Mouse (Mus musculus) hindbrain, embryonic 12.5 days (tissue): ENCODE data around the gene Lamc2. TPM values are rescaled to one million over a fixed set of nuclear protein-coding genes. Genes with fewer than 3 reads are reported as not detected.
A peak's percentile ranks its signal among the peaks of the same experiment; 100 is the strongest.

Experiments
- ATAC-seq: fragments of 200-750 bp; cut with Nextera tagmentation; 2 replicates; pipeline ENCODE4 v1.8.0; 2017; ENCODE audit warnings: moderate TSS enrichment; ENCODE audit not compliant: low FRiP score
- H3K27ac ChIP-seq: fragments of 300-500 bp; sonication (generic); 2 replicates; pipeline ENCODE4 v1.5.1; 2016; ENCODE audit warnings: mild to moderate bottlenecking
- H3K27me3 ChIP-seq: fragments of 300-500 bp; sonication (generic); 2 replicates; pipeline ENCODE4 v1.6.1; 2016; ENCODE audit warnings: mild to moderate bottlenecking
- H3K36me3 ChIP-seq: fragments of 300-500 bp; sonication (generic); 2 replicates; pipeline ENCODE4 v1.6.1; 2016; ENCODE audit warnings: mild to moderate bottlenecking
- H3K4me1 ChIP-seq: fragments of 300-500 bp; sonication (generic); 2 replicates; pipeline ENCODE4 v1.6.1; 2016
- H3K4me2 ChIP-seq: fragments of 300-500 bp; sonication (generic); replicated peaks from 2 replicates; pipeline ENCODE4 v1.6.1; 2016; ENCODE audit warnings: mild to moderate bottlenecking
- H3K4me3 ChIP-seq: fragments of 300-500 bp; sonication (generic); 2 replicates; pipeline ENCODE4 v1.5.1; 2016; ENCODE audit warnings: mild to moderate bottlenecking
- H3K9ac ChIP-seq: fragments of 300-500 bp; sonication (generic); 2 replicates; pipeline ENCODE4 v1.6.1; 2016; ENCODE audit warnings: mild to moderate bottlenecking, moderate library complexity
- H3K9me3 ChIP-seq: fragments of 300-500 bp; sonication (generic); replicated peaks from 2 replicates; pipeline ENCODE4 v1.6.1; 2016; ENCODE audit warnings: mild to moderate bottlenecking
- WGBS: fragments of 180-500 bp; shearing (Covaris S2); methylation state at CpG from one replicate; pipeline ENCODE4 v1.1.7; 2016; 5-methylcytosine and 5-hydroxymethylcytosine counted together
- polyA plus RNA-seq: library from polyadenylated mRNA; unstranded; fragments of >200 nt; fragmentation: Nextera tagmentation; extraction: Ambion mirVana; gene quantifications from 2 replicates; pipeline ENCODE4 v1.2.1, GENCODE M21; 2016

The Lamc2 gene
- polyA plus RNA-seq, 1 experiment from 2014 or later: 1.6 TPM

- WGBS: 85% methylated on average over 7 of the region's 7 CpGs
- Histone ChIP-seq H3K27me3 (no peaks in the 10 kb centered on the region), H3K36me3 (no peaks in the 10 kb centered on the region), H3K9me3 (no peaks in the 10 kb centered on the region), H3K27ac (no peak overlapping the region), H3K4me1 (peaks cover 3% of the 10 kb centered on the region; the same call in 1 of the 2 replicates), H3K9ac (no peak overlapping the region), H3K4me3 (no peak overlapping the region), H3K4me2 (no peak overlapping the region)
- ATAC-seq: no peak
Observed at GRCm38 (mm10) chr1:153139635-153140034, 46.6 kb downstream of the Lamc2 start.

GRCm38 (mm10) chr1:153138486-153138885 lies 47.8 kb downstream of the Lamc2 start:
- Histone ChIP-seq H3K9me3 (no peaks in the 10 kb centered on the region), H3K4me3 (no peak overlapping the region), H3K27ac (no peak overlapping the region), H3K9ac (no peak overlapping the region), H3K36me3 (no peaks in the 10 kb centered on the region), H3K4me1 (peaks cover 11% of the 10 kb centered on the region), H3K4me2 (no peak overlapping the region), H3K27me3 (no peaks in the 10 kb centered on the region)
- no peak; the same call in 1 of the 2 replicates for ATAC-seq
- 71% methylated on average over 5 of the region's 5 CpGs for WGBS

GRCm38 (mm10) chr1:153136647-153137046 lies 49.6 kb downstream of the Lamc2 start:
- peaks cover 11% of the 10 kb centered on the region for H3K4me1 ChIP-seq
- no peaks in the 10 kb centered on the region for H3K36me3 ChIP-seq
- no peak overlapping the region for H3K9ac ChIP-seq
- H3K27me3 ChIP-seq: no peaks in the 10 kb centered on the region
- H3K4me3 ChIP-seq: no peak overlapping the region
- no peak overlapping the region for H3K4me2 ChIP-seq
- H3K27ac ChIP-seq: no peak overlapping the region
- H3K9me3 ChIP-seq: no peaks in the 10 kb centered on the region
- ATAC-seq: no peak
- WGBS: 85% methylated on average over 13 of the region's 13 CpGs

GRCm38 (mm10) chr1:153133865-153134781 lies 52.1 kb downstream of the Lamc2 start:
- Histone ChIP-seq H3K4me3 (no peak overlapping the region), H3K4me1 (peaks cover 11% of the 10 kb centered on the region), H3K27me3 (no peaks in the 10 kb centered on the region), H3K4me2 (no peak overlapping the region), H3K9ac (no peak overlapping the region), H3K27ac (0 out of 2 replicates have a peak overlapping the region, but pooled peaks have one; percentile 23), H3K36me3 (no peaks in the 10 kb centered on the region), H3K9me3 (no peaks in the 10 kb centered on the region)
- WGBS: 27% methylated on average over 9 of the region's 9 CpGs
- no peak for ATAC-seq

GRCm38 (mm10) chr1:153129992-153130713 lies 56.1 kb downstream of the Lamc2 start:
- H3K9me3 ChIP-seq: no peaks in the 10 kb centered on the region
- WGBS: 89% methylated on average over 11 of the region's 11 CpGs
- H3K4me3 ChIP-seq: no peak overlapping the region
- H3K4me2 ChIP-seq: no peak overlapping the region
- no peaks in the 10 kb centered on the region for H3K27me3 ChIP-seq
- H3K36me3 ChIP-seq: no peaks in the 10 kb centered on the region
- H3K9ac ChIP-seq: no peak overlapping the region
- peaks cover 10% of the 10 kb centered on the region for H3K4me1 ChIP-seq
- no peak for ATAC-seq
- H3K27ac ChIP-seq: no peak overlapping the region

- Histone ChIP-seq H3K4me1 (no peaks in the 10 kb centered on the region), H3K27ac (no peak overlapping the region), H3K4me2 (no peak overlapping the region), H3K36me3 (no peaks in the 10 kb centered on the region), H3K27me3 (no peaks in the 10 kb centered on the region), H3K4me3 (no peak overlapping the region), H3K9ac (no peak overlapping the region), H3K9me3 (no peaks in the 10 kb centered on the region)
- 78% methylated on average over 8 of the region's 8 CpGs for WGBS
- no peak for ATAC-seq
Observed at GRCm38 (mm10) chr1:153128780-153129179, 57.5 kb downstream of the Lamc2 start.

GRCm38 (mm10) chr1:153127622-153128021 lies 58.6 kb downstream of the Lamc2 start:
- Histone ChIP-seq H3K27ac (no peak overlapping the region), H3K9me3 (no peaks in the 10 kb centered on the region)
- WGBS: 76% methylated on average over 4 of the region's 4 CpGs

GRCm38 (mm10) chr1:153126491-153127381 lies 59.5 kb downstream of the Lamc2 start:
- Histone ChIP-seq H3K9me3 (no peaks in the 10 kb centered on the region), H3K36me3 (no peaks in the 10 kb centered on the region), H3K4me3 (no peak overlapping the region), H3K4me2 (no peak overlapping the region), H3K27ac (no peak overlapping the region), H3K27me3 (no peaks in the 10 kb centered on the region), H3K4me1 (no peaks in the 10 kb centered on the region), H3K9ac (no peak overlapping the region)
- WGBS: 81% methylated on average over 15 of the region's 15 CpGs
- ATAC-seq: no peak

More at GRCm38 (mm10) chr1:153127622-153128021, 58.6 kb downstream of the Lamc2 start:
- no peak for ATAC-seq
- Histone ChIP-seq H3K36me3 (no peaks in the 10 kb centered on the region), H3K4me1 (no peaks in the 10 kb centered on the region), H3K4me3 (no peak overlapping the region), H3K27me3 (no peaks in the 10 kb centered on the region), H3K9ac (no peak overlapping the region), H3K4me2 (no peak overlapping the region)

- no peak for ATAC-seq
- no peaks in the 10 kb centered on the region for H3K9me3 ChIP-seq
- no peaks in the 10 kb centered on the region for H3K27me3 ChIP-seq
- no peak overlapping the region for H3K9ac ChIP-seq
- WGBS: 73% methylated on average over 8 of the region's 8 CpGs
- no peak overlapping the region for H3K4me3 ChIP-seq
- H3K4me1 ChIP-seq: no peaks in the 10 kb centered on the region
- H3K27ac ChIP-seq: no peak overlapping the region
- H3K4me2 ChIP-seq: no peak overlapping the region
- no peaks in the 10 kb centered on the region for H3K36me3 ChIP-seq
Observed at GRCm38 (mm10) chr1:153125287-153126275, 60.7 kb downstream of the Lamc2 start.

GRCm38 (mm10) chr1:153124502-153124901 lies 61.7 kb downstream of the Lamc2 start:
- ATAC-seq: no peak
- 86% methylated on average over 5 of the region's 5 CpGs for WGBS
- H3K4me1 ChIP-seq: no peaks in the 10 kb centered on the region
- H3K4me3 ChIP-seq: no peak overlapping the region
- H3K9ac ChIP-seq: no peak overlapping the region
- no peak overlapping the region for H3K27ac ChIP-seq
- H3K9me3 ChIP-seq: no peaks in the 10 kb centered on the region
- no peaks in the 10 kb centered on the region for H3K27me3 ChIP-seq
- no peak overlapping the region for H3K4me2 ChIP-seq
- H3K36me3 ChIP-seq: no peaks in the 10 kb centered on the region

GRCm38 (mm10) chr1:153122764-153123163 lies 63.5 kb downstream of the Lamc2 start:
- H3K27ac ChIP-seq: no peak overlapping the region
- 88% methylated on average over 4 of the region's 4 CpGs for WGBS
- ATAC-seq: no peak
- no peaks in the 10 kb centered on the region for H3K4me1 ChIP-seq
- H3K27me3 ChIP-seq: no peaks in the 10 kb centered on the region
- H3K9ac ChIP-seq: no peak overlapping the region
- H3K9me3 ChIP-seq: no peaks in the 10 kb centered on the region
- no peak overlapping the region for H3K4me2 ChIP-seq
- no peak overlapping the region for H3K4me3 ChIP-seq
- H3K36me3 ChIP-seq: no peaks in the 10 kb centered on the region
